Mouse (Mus musculus) left cerebral cortex, postnatal 36 days (tissue): Measurements from ENCODE around the gene Nos1. TPM values are rescaled to one million over a fixed set of nuclear protein-coding genes. Genes with fewer than 3 reads are reported as not detected.

Source experiments
- DNase-seq, 2 experiments: peaks; one replicate each; pipeline ENCODE4 v3.0.0; 2021 to 2022; ENCODE audit warnings: low spot score in 2 of 2, mixed read lengths in 1 of 2
- intact Hi-C: fragments of 180-260 bp; cut with DNase I; formaldehyde crosslinking; loops from one replicate; pipeline ENCODE4 v1.15.1; 2025
- total RNA-seq, 2 experiments: library from RNA; stranded (reverse); gene quantifications; 2 replicates each; pipeline ENCODE4 v1.2.3; 2021

Nos1 gene
- total RNA-seq, 2 experiments from 2014 or later, result 26.0 to 31.0 TPM

DNA sequence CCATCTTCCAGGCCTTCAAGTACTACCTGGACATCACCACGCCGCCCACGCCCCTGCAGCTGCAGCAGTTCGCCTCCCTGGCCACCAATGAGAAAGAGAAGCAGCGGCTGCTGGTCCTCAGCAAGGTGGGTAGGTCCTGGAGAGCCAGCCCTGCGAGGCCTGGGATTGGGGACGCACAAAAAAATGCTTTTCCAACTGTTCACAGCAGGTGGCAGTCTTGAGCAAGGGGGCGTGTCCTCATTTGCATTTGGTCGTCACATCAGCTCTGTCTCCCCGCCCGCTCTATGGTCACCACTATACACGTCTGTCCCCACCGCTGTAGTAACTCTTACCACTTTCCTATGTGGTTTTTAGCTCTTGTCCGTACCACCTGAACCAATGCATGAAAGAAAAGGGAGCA, 157.3 kb downstream of the Nos1 start:
- intact Hi-C loops, result no loop called here
- DNase-seq, result no peak

DNA sequence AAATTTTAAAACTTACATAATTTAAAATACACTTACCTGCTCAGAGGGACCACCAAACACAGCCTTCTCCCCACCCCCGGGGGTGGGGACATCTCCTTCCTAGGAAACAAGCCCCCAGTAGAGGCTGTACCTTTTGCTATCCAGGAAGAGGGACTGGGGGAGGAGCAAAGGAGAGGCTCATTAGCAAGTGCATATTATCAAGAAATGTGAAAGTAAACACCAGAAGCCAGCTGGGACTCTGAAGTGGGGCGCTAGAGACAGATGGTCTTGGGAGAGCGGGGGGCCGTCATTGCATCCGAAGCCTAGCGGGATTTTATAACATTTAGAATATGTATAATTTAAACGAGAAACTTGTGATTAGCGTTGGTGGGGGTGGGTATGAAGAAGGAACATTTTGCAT, 158.6 kb downstream of the Nos1 start:
- peak; percentile 14 to 39 for DNase-seq
- intact Hi-C loops, result no loop called here

DNA sequence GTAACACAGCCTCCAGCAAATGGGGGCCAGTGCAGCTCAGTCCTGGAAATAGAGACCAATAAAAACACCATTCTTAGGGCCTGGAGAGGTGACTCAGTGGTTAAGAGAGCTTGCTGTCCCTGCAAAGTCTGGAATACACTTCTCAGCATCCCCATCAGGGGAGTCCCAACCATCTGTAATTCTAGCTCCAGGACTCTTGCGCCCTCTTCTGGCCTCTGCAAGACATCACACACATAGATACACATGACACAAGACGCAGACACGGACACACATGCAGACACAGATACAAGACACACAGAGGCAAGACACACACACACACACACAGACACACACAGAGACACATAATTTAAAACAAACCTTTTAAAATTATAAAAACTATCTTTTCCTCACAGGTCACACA, 160.7 kb downstream of the Nos1 start:
- intact Hi-C loops, result no loop called here
- no peak for DNase-seq

DNA sequence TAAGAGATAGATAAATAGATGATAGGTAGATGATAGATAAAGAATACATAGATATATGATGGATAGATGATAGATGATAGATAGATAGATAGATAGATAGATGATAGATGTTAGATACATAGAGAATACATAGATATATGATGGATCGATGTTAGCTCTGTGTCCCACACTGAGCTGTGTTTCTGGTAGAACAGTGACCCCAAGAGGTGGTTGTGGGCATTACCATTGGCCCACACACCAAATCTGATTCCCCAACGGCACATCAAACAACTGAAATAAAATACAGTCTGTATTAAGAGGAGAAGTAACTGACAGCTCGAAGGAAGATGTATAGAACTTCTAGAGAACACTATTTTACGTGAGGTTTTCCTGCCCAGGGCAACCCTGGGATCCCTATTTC, 165.8 kb downstream of the Nos1 start:
- DNase-seq, result peak; percentile 42 to 45
- intact Hi-C loops, result loop anchor here (2.0 kb wide), 1 partner anchor 438 kb away; no protein-coding TSS in a partner anchor

DNA sequence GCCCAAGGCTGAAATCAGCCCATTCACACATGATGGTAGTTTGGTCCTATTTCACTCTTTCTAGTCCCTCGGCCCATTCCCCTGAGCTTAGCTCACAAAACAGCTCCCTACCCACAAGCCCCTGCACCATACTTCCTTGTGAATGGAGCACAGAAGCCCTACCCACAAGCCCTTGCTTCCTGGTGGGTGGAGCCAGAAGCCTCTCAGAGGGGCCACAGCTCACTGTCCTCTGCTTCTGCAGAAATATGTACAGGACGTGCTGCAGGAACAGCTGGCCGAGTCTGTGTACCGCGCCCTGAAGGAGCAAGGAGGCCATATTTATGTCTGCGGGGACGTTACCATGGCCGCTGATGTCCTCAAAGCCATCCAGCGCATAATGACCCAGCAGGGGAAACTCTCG, 168.6 kb downstream of the Nos1 start:
- no peak for DNase-seq
- intact Hi-C loops, result no loop called here

DNA sequence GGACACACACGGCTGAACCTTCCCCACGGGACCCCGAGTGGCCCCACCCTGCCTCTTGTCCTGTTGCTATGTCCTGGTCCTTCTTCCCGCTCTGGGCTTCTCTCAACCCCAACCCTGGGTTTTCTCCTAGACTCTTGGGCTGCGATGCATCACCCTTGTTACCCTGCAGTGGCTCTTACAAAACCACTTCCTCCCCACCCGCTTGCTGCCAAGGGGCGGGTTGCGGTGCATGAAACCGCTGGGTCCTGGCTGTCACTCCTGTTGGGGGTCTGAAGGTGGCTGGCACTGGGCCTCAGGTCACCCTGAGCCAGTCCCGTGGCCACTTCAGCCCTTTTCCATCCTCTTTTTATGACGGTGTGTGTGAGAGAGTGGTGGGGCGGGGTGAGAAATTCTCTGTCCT, 173.1 kb downstream of the Nos1 start:
- intact Hi-C loops, result no loop called here
- DNase-seq, result no peak

DNA sequence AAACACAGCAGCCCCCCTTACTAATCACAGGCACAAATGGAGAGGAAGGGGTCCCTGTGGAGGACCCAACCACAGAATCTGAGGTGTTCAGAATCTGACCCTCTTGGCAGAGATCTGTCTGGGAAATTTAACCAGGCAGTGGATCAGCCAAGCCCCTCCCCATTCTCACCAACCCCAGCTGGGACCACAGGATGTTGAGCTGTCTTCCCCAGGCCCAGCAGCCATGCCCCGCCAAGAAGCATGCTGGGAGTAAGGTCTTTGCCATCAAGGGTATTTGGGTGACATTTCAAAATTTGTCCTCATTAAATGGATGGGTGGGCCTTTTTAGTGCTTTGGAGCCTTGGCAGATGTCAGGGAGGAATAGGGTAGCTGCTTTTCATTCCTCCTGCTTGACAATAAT, 173.6 kb downstream of the Nos1 start:
- DNase-seq, result no peak
- intact Hi-C loops, result no loop called here

DNA sequence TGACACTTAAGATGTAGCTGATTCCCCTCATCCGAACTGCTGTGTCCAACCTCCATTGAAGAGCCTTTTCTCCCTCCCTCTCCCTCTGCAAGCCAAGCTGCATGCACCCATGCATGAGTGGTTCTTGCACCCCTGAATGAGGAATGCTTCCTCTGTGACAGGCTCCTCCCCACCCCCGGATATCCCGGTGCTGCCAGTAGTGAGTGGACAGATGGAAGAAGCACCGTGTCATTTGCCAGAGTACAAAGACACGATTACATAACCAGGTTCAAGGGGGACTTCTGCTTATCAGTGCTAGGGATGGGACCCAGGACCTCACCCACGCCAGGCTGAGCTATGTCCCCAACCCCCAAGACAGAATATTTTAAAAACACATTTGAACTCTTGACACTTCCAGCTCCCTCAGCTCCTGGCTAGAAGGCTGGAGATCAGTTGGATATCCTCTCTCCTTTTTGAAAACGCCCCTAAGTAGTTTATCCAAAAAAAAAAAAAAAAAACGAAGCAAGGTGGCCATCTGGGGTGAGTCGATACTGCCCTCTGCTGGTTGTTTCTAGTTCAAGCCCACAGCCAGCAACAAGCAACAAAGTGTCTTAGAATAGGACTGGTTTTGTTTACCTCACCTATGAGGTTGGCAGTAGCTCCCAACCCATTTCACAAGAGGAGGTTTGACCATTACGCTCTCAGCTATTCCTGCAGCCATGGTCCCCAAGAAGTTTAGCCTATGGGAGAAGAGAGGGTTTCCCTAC, 175.0 kb downstream of the Nos1 start:
- intact Hi-C loops, result no loop called here
- no peak for DNase-seq

DNA sequence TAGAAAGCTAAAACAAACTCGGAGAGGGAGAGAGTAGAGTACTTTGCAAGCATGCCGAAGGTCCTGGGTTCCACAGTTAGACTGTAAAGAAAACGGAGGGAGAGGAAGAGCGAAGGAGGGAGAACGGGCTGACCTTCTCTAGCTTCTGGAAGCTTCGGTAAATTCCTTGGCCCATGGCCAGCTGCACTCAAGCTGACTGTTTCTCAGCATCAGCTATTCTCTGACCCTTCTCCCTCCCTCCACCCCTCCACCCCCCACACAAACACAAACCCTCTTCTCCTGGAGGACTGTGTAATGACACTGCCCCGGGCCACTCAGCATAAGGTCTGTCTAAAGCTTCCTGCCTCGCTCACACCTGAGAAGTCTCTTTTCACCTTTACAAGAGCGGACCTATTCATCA, 183.9 kb downstream of the Nos1 start:
- intact Hi-C loops, result no loop called here
- no peak for DNase-seq

DNA sequence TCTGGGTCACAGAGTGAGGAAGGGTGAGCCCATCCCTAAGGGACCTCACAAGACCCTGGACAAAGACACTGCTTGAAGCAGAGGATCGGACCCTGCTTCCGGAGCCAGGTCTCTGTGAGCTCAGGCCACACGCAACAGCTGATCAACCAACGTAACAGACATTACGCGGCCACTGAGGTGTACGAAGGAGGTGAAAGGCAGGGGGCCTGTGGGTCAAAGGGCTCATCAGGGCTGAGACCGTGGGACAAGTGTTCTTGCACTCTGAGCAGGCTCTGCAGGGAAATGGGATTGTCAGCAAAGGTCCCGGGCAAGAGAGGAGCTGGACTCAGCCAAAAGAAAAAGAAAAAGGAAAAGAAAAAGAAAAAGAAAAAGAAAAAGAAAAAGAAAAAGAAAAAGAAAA, 186.1 kb downstream of the Nos1 start:
- no peak for DNase-seq
- intact Hi-C loops, result no loop called here

DNA sequence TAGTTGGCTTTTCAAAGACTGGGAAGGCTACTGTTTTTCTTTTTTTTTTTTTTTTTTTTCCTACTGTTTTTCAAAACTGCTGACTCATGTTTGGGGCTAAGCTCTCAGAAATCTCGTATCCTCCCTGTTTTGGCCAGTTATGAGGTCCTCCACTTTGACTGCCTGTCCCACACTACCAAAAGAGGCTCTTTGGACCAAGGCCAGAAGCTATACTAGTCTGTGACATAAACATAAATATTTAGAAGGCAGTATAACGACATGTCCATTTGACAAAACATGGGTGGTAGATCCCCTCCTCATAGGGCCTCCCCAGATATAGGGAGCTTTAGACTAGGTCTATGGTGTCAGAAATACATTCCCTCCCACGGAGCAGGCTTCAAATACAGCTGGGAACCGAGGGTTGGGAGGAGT, 186.8 kb downstream of the Nos1 start:
- intact Hi-C loops, result no loop called here
- no peak for DNase-seq

DNA sequence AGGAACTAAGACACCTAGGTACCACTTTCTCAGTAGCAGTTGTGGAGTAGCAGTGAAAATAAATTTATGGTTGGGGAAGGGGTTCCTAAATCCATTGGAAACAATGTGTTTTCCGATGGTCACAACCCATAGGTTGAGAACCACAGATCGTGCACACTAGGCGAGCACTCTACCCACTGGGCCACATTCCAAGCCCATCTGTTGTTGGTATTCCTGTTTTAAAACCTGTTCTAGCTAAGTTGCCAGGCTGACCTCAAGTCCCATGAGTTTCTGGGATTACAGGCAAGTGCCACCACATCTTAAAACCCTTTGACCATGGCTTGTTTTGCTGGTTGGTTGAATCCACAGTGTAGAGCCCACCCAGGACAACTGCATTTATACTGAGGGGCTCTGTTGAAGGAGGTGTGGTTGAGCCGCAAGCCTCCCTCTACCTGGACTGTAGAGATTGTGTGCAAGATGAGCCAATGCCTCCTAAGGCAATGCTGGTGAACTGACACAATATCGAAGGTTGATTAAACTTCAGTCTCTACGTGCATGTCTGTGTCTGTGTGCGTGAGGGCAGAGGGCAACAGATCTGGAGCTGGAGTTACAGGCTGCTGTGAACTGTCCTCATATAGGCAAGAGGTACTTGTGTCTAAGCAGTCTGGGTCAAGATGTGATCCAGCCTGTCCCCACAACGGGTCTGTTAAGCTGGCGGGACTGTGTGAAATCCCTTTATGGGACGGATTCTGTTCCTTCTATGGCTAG, 189.0 kb downstream of the Nos1 start:
- intact Hi-C loops, result no loop called here
- DNase-seq, result no peak

DNA sequence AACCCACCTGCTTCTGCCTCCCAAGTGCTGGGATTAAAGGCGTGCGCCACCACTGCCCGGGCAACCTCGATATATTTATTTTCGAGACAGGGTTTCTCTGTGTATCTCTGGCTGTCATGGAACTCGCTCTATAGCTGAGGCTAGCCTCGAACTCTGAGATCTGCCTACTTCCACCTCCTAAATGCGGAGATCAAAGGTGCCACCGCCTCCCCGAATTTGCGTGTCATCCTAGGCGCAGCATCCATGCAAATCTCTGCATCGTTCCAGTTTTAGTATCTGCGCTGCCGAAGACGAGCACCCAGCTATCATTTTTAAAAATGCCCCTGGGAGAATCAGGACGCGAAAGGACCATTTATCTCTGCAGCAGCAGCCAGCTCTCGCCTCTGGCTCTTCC, 195.4 kb downstream of the Nos1 start:
- intact Hi-C loops, result no loop called here
- no peak for DNase-seq

DNA sequence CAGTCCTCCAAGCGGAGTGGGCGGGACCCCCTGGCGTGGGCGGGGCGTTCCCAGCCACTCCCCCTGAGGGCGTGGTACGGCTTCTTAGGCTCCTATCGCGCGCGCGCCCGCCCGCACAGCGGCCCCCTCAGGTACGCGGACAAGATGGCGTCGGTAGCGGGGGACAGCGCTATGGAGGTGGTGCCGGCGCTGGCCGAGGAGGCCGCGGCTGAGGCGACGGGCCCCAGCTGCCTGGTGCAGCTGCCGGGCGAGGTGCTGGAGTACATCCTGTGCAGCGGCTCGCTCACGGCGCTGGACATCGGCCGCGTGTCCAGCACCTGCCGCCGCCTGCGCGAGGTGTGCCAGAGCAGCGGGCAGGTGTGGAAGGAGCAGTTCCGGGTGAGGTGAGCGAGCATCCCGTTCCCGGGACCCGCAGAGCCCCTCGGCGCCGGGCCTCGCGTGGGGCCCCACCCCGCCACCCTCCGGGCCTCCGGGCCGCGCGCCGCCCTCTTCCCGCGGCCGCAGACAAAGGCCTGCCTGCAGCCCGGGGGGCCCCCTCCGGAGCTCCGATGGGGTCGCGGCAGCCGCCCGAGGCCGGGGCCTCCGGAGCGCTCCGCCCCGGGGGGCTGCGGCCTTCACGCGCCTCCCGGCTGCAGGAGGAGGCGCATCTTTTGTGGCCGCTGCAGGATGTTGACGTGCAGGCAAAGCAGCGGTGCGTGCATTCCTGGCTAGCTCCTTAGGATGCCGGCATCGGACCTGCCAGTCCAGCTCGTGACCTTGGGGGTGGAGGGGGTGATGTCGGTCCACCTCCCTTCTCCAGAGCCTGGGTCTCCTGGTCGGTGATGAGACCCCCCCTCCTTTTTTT, 196.0 kb downstream of the Nos1 start, which contains the start of gene Fbxo21:
TSS of gene Fbxo21 (plus strand) at position 74 of the 844 bp plus-strand sequence.
- intact Hi-C loops, result no loop called here
- peak; percentile 95 to 96 for DNase-seq

DNA sequence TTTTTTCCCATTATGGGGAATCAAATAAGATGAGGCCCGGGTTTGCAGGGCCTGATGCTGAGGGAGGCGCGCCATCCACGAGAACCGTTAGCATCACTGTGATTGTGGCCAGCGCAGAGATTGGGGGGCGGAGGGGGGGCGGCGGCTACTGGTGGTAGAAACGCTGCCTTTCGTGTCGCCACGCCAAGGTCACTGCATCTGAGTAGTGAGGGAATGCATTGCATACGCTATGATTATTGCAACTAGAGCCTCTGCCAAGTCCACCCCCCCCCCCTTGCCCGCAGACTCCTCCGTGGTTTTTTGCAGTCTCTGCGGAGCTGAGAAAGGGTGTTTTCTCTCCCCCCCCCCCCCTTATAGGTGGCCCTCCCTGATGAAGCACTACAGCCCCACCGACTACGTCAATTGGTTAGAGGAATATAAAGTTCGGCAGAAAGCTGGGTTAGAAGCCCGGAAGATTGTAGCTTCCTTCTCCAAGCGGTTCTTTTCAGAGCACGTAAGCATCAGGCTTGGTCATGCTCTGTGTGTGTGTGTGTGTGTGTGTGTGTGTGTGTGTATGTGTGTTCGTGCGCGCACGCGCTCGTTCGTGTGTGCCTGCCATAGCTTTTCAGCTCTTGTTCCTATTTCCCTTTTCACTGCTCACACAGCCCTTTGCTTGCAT, 196.8 kb downstream of the Nos1 start:
- DNase-seq, result peak in 1 of 2 experiments; percentile 48
- intact Hi-C loops, result no loop called here

DNA sequence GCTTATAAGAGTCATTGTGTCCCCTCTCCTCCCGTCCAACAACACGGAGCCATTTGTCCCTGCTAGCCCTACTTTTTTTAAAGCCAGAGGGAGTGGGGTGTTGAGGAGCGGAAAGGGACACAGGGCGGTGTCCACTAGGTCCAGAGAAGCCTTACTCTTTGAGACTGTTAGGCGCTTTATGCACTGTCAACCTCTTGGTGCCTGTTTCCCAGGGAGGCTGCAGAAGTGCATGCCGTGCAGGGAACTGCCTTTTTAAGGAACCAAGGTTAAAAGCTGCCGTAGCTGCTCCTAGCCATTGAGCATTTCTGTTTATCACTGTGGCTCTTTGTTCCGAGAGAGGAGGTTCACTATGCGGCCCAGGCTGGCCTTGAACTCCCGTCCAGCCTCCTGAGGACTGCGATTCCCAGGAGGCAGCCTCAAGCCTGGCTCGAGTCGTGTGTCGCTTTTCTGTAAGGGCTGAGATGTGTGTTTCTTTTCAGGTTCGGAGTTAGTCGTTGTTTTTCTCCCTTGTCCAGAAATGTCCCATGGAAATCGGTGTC, 197.4 kb downstream of the Nos1 start:
- DNase-seq, result no peak
- intact Hi-C loops, result no loop called here

DNA sequence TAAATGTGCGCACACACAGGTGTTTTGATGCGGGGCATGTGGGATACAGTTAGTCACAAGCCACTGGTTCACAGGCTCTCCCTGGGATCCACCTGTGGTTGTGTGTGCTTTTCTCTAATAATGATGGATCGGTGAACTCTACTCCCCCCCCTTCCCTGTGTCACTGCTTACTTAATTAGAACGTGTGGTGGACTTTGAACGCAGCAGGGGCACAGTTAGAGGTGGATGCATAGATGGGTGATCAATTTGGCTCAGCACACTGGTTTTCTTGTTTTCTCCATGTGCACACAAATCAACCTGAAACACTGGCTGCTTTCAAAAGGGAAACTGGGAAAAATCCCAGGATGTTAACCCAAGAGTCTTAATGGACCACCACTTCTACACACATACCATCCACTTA, 198.2 kb downstream of the Nos1 start:
- intact Hi-C loops, result no loop called here
- no peak for DNase-seq

DNA sequence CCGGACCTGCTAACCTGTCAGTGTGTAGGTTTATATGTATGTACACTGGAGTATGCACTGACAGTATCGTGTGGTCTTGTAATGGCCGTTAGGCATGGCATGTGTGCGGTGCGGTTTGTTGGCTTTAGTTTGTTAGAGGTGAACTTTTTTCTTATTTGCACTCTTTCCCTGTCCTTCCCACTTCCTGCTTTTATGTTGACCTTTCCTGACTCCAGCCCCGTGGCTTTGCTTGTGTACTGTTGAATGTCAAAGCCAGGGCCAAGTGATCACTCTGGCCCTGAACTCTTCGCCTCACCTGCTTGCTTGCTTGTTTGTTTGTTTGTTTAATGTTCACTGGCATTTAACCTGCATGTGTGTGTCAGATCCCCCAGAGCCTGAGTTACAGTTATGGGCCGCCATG, 200.1 kb downstream of the Nos1 start:
- intact Hi-C loops, result no loop called here
- DNase-seq, result no peak

DNA sequence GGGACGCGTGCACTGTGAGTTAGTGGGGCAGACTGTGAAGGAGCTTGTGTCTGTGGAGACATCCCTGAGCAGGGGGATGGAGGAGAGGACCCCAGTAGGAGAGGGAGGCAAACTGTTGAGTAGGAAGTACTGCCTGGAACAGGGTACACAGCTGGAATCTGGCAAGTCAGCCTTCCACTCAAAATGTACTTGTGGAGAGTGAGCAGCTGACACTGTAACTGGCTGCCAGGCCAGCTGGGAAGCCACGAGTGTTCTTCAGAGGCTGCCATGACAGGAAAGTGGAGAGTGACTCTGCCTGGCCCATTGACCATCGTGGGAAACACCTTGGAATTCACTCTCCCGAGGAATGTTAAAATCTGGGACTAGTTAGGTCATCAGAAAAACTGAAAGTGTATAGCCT, 201.1 kb downstream of the Nos1 start:
- DNase-seq, result no peak
- intact Hi-C loops, result no loop called here

DNA sequence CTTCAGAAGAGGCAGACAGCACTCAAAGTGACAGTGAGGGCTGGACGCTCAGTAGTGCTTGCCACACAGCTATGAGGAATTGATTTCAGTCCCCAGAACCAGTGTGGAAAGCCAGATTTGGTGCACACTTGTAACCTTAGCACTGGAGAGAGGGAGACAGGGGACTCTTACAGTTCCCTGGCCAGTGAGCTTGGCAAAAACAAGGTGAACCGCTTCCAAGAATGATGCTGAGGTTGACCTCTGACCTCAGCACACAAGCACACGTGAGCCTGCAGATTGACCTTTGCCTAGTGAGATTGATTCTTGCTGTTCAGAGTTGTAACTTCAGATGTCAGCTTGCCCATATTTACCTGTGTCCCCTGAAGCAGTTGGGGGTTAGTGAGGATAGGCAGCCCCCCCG, 205.5 kb downstream of the Nos1 start:
- no peak for DNase-seq
- intact Hi-C loops, result no loop called here
